Mouse (Mus musculus): ENCODE measurements at regions not wholly inside any gene's neighbourhood (a gene's known extent, or its start where the extent isn't known, plus 50 kb on each side); places are given as distances from the start of the nearest gene placed in this dataset.

GRCm38 (mm10) chr10:117941266-117941651 is 95.4 kb upstream of the Rap1b start:
- Histone ChIP-seq H3K4me3 (no peak overlapping the region), H3K4me1 (peaks cover 9% of the 10 kb centered on the region), H3K4me2 (peak overlapping the region; percentile 32), H3K9me3 (replicated peaks) (no peaks in the 10 kb centered on the region), H3K27ac (no peak overlapping the region), H3K36me3 (no peaks in the 10 kb centered on the region), H3K27me3 (replicated peaks) (peaks cover 5% of the 10 kb centered on the region; the same call in 1 of the 2 replicates), H3K9ac (no peak overlapping the region)
- ATAC-seq, result no peak
- WGBS (ENCODE audit: insufficient replicate concordance), result 44% methylated on average over 3 of the region's 3 CpGs

GRCm38 (mm10) chr10:117943702-117944307 is 98.0 kb upstream of the Rap1b start:
- H3K9me3 ChIP-seq (replicated peaks), result no peaks in the 10 kb centered on the region
- 73% methylated on average over 6 of the region's 6 CpGs for WGBS (ENCODE audit: insufficient replicate concordance)
- H3K4me3 ChIP-seq, result no peak overlapping the region
- no peak overlapping the region for H3K27ac ChIP-seq
- H3K4me2 ChIP-seq, result no peak overlapping the region
- no peaks in the 10 kb centered on the region for H3K27me3 ChIP-seq (replicated peaks)
- H3K4me1 ChIP-seq, result peaks cover 9% of the 10 kb centered on the region
- no peaks in the 10 kb centered on the region for H3K36me3 ChIP-seq
- no peak for ATAC-seq
- no peak overlapping the region for H3K9ac ChIP-seq

GRCm38 (mm10) chr10:117947191-117947590 is 101.4 kb upstream of the Rap1b start:
- Histone ChIP-seq H3K4me2 (no peak overlapping the region), H3K4me1 (peaks cover 10% of the 10 kb centered on the region), H3K27ac (no peak overlapping the region), H3K27me3 (replicated peaks) (no peaks in the 10 kb centered on the region), H3K4me3 (no peak overlapping the region), H3K9me3 (replicated peaks) (no peaks in the 10 kb centered on the region), H3K9ac (no peak overlapping the region), H3K36me3 (no peaks in the 10 kb centered on the region)
- no peak for ATAC-seq
- 69% methylated on average over 13 of the region's 13 CpGs for WGBS (ENCODE audit: insufficient replicate concordance)

- WGBS (ENCODE audit: insufficient replicate concordance), result 66% methylated on average over 7 of the region's 7 CpGs
- no peaks in the 10 kb centered on the region for H3K36me3 ChIP-seq
- no peak for ATAC-seq
- H3K4me1 ChIP-seq, result peaks cover 15% of the 10 kb centered on the region
- H3K4me2 ChIP-seq, result no peak overlapping the region
- no peak overlapping the region for H3K4me3 ChIP-seq
- no peaks in the 10 kb centered on the region for H3K27me3 ChIP-seq (replicated peaks)
- H3K9ac ChIP-seq, result no peak overlapping the region
- H3K27ac ChIP-seq, result no peak overlapping the region
- H3K9me3 ChIP-seq (replicated peaks), result no peaks in the 10 kb centered on the region
Observed at GRCm38 (mm10) chr10:117947911-117948310, 102.1 kb upstream of the Rap1b start.

GRCm38 (mm10) chr10:117952116-117953025 is 106.5 kb upstream of the Rap1b start:
- no peaks in the 10 kb centered on the region for H3K27me3 ChIP-seq (replicated peaks)
- H3K4me3 ChIP-seq, result peak overlapping the region; percentile 26
- H3K4me1 ChIP-seq, result peaks cover 15% of the 10 kb centered on the region
- H3K27ac ChIP-seq, result no peak overlapping the region
- peak overlapping the region; percentile 52 for H3K4me2 ChIP-seq
- WGBS (ENCODE audit: insufficient replicate concordance), result 42% methylated on average over 26 of the region's 26 CpGs
- ATAC-seq, result no peak
- no peaks in the 10 kb centered on the region for H3K36me3 ChIP-seq
- H3K9me3 ChIP-seq (replicated peaks), result no peaks in the 10 kb centered on the region
- H3K9ac ChIP-seq, result no peak overlapping the region

GRCm38 (mm10) chr10:117953026-117953711 is 107.3 kb upstream of the Rap1b start:
- no peak for ATAC-seq
- 18% methylated on average over 12 of the region's 12 CpGs for WGBS (ENCODE audit: insufficient replicate concordance)

GRCm38 (mm10) chr10:117956174-117956950 is 110.5 kb upstream of the Rap1b start:
- ATAC-seq, result no peak
- no peaks in the 10 kb centered on the region for H3K36me3 ChIP-seq
- no peaks in the 10 kb centered on the region for H3K9me3 ChIP-seq (replicated peaks)
- 69% methylated on average over 17 of the region's 17 CpGs for WGBS (ENCODE audit: insufficient replicate concordance)
- no peak overlapping the region for H3K9ac ChIP-seq
- peaks cover 15% of the 10 kb centered on the region for H3K4me1 ChIP-seq
- no peaks in the 10 kb centered on the region for H3K27me3 ChIP-seq (replicated peaks)
- H3K4me2 ChIP-seq, result no peak overlapping the region
- no peak overlapping the region for H3K4me3 ChIP-seq
- H3K27ac ChIP-seq, result no peak overlapping the region

More at GRCm38 (mm10) chr10:117953026-117953711, 107.3 kb upstream of the Rap1b start:
- 0 out of 2 replicates have a peak overlapping the region, but pooled peaks have one; percentile 10 for H3K4me2 ChIP-seq
- no peaks in the 10 kb centered on the region for H3K9me3 ChIP-seq (replicated peaks)
- no peak overlapping the region for H3K4me3 ChIP-seq
- H3K27ac ChIP-seq, result no peak overlapping the region
- H3K4me1 ChIP-seq, result peaks cover 15% of the 10 kb centered on the region
- no peaks in the 10 kb centered on the region for H3K27me3 ChIP-seq (replicated peaks)
- H3K9ac ChIP-seq, result no peak overlapping the region
- no peaks in the 10 kb centered on the region for H3K36me3 ChIP-seq

GRCm38 (mm10) chr10:117974706-117975105 is 128.9 kb upstream of the Rap1b start:
- H3K9ac ChIP-seq, result no peak overlapping the region
- no peaks in the 10 kb centered on the region for H3K4me1 ChIP-seq
- no peak overlapping the region for H3K27ac ChIP-seq
- WGBS (ENCODE audit: insufficient replicate concordance), result 62% methylated on average over 6 of the region's 6 CpGs
- H3K27me3 ChIP-seq (replicated peaks), result no peaks in the 10 kb centered on the region
- no peaks in the 10 kb centered on the region for H3K9me3 ChIP-seq (replicated peaks)
- H3K36me3 ChIP-seq, result no peaks in the 10 kb centered on the region
- H3K4me2 ChIP-seq, result no peak overlapping the region
- no peak overlapping the region for H3K4me3 ChIP-seq
- no peak for ATAC-seq

GRCm38 (mm10) chr10:117975467-117975866 is 129.6 kb upstream of the Rap1b start:
- ATAC-seq, result no peak

GRCm38 (mm10) chr10:117979091-117979490 is 133.3 kb upstream of the Rap1b start:
- H3K27me3 ChIP-seq (replicated peaks), result no peaks in the 10 kb centered on the region
- no peaks in the 10 kb centered on the region for H3K4me1 ChIP-seq
- no peak overlapping the region for H3K4me2 ChIP-seq
- H3K9ac ChIP-seq, result no peak overlapping the region
- H3K4me3 ChIP-seq, result no peak overlapping the region
- no peaks in the 10 kb centered on the region for H3K9me3 ChIP-seq (replicated peaks)
- ATAC-seq, result peak; percentile 32; the same call in 1 of the 2 replicates
- no peak overlapping the region for H3K27ac ChIP-seq
- 77% methylated on average over 4 of the region's 4 CpGs for WGBS (ENCODE audit: insufficient replicate concordance)
- H3K36me3 ChIP-seq, result no peaks in the 10 kb centered on the region

More at GRCm38 (mm10) chr10:117975467-117975866, 129.6 kb upstream of the Rap1b start:
- no peaks in the 10 kb centered on the region for H3K9me3 ChIP-seq (replicated peaks)
- no peaks in the 10 kb centered on the region for H3K4me1 ChIP-seq
- 66% methylated on average over 1 of the region's 1 CpGs for WGBS (ENCODE audit: insufficient replicate concordance)
- no peaks in the 10 kb centered on the region for H3K36me3 ChIP-seq
- no peak overlapping the region for H3K4me2 ChIP-seq
- H3K4me3 ChIP-seq, result no peak overlapping the region
- no peak overlapping the region for H3K27ac ChIP-seq
- H3K9ac ChIP-seq, result no peak overlapping the region
- no peaks in the 10 kb centered on the region for H3K27me3 ChIP-seq (replicated peaks)

- no peak overlapping the region for H3K27ac ChIP-seq
- ATAC-seq, result no peak
- H3K27me3 ChIP-seq (replicated peaks), result no peaks in the 10 kb centered on the region
- no peaks in the 10 kb centered on the region for H3K4me1 ChIP-seq
- WGBS (ENCODE audit: insufficient replicate concordance), result 13% methylated on average over 8 of the region's 8 CpGs
- no peaks in the 10 kb centered on the region for H3K9me3 ChIP-seq (replicated peaks)
- no peak overlapping the region for H3K4me2 ChIP-seq
- no peak overlapping the region for H3K4me3 ChIP-seq
- H3K36me3 ChIP-seq, result no peaks in the 10 kb centered on the region
- no peak overlapping the region for H3K9ac ChIP-seq
Observed at GRCm38 (mm10) chr10:117982611-117983210, 136.9 kb upstream of the Rap1b start.

All from liver, embryonic 12.5 days (tissue).